Mouse (Mus musculus): Measurements from ENCODE around the gene Zfp335. TPM values are rescaled to one million over a fixed set of nuclear protein-coding genes. Genes with fewer than 3 reads are reported as not detected.

Gene Zfp335
- total and polyA plus RNA-seq, 3 experiments, result 5.2 to 16.5 (median 12.0) TPM

GRCm38 (mm10) chr2:164873621-164874020, 37.9 kb downstream of the Zfp335 start:
- H3K27me3 ChIP-seq (replicated peaks), result no peaks in the 10 kb centered on the region
- H3K9ac ChIP-seq (ENCODE audit: insufficient read depth, low read depth), result no peak overlapping the region
- dilution Hi-C loops (cut with MboI; ENCODE audit: extremely low pct_ligation_motif_present, extremely low pct_unique_long_range_greater_than_20kb, low sequenced_read_pairs) (no loop called here), in situ Hi-C loops (cut with MboI; ENCODE audit: low pct_ligation_motif_present, low pct_unique_long_range_greater_than_20kb, low sequenced_read_pairs) (no loop called here)
- H3K36me3 ChIP-seq (replicated peaks in 1 of 2; ENCODE audit: control insufficient read depth in 1 of 2, insufficient read depth in 1 of 2, low read length in 1 of 2), result peaks cover 0 to 4% of the 10 kb centered on the region in 2 experiments
- no peaks in the 10 kb centered on the region for H3K79me2 ChIP-seq (replicated peaks; ENCODE audit: control insufficient read depth, extremely low read depth, insufficient read depth, poor library complexity, severe bottlenecking)
- no peak for DNase-seq (ENCODE audit: extremely low read depth)
- peaks cover 0 to 9% of the 10 kb centered on the region in 2 experiments; a peak in 2 of 4 replicates for H3K4me1 ChIP-seq (ENCODE audit: control insufficient read depth in 1 of 2, insufficient read depth in 2 of 2)
- peaks cover 16% of the 10 kb centered on the region for H3K9me3 ChIP-seq (replicated peaks; ENCODE audit: low read length)
- H3K4me2 ChIP-seq (ENCODE audit: insufficient read depth, low read depth, poor library complexity, severe bottlenecking), result no peak overlapping the region
- no peak overlapping the region for H3K4me3 ChIP-seq (replicated peaks in 1 of 3; ENCODE audit: low read depth in 2 of 3, low read length in 2 of 3, poor library complexity in 1 of 3)
- H3K27ac ChIP-seq (ENCODE audit: insufficient read depth, low read depth), result no peak overlapping the region
- no peak for TF ChIP-seq SIN3A (IDR thresholded peaks at IDR 0.05; ENCODE audit: low read length)
- TF ChIP-seq E2F4 (IDR thresholded peaks at IDR 0.05; ENCODE audit: insufficient replicate concordance, low read depth, low read length), result no peak
- no peak for TF ChIP-seq MAX (IDR thresholded peaks at IDR 0.05; ENCODE audit: low read length)
- no peak for TF ChIP-seq HCFC1 (IDR thresholded peaks at IDR 0.05; ENCODE audit: low read depth, low read length)
- TF ChIP-seq MXI1 (IDR thresholded peaks at IDR 0.05; ENCODE audit: low read depth, low read length), result no peak
- no peak for TF ChIP-seq CHD2 (IDR thresholded peaks at IDR 0.05; ENCODE audit: low read length)
- TF ChIP-seq TBP (conservative IDR thresholded peaks at IDR 0.05; ENCODE audit: low read depth, low read length), result no peak
- TF ChIP-seq BHLHE40 (IDR thresholded peaks at IDR 0.05; ENCODE audit: low read depth, low read length), result no peak
- no peak for TF ChIP-seq RAD21 (IDR thresholded peaks at IDR 0.05; ENCODE audit: low read depth, low read length)
- no peak for TF ChIP-seq JUN (IDR thresholded peaks at IDR 0.05; ENCODE audit: insufficient read depth, low read depth, low read length)
- TF ChIP-seq CTCF (conservative IDR thresholded peaks at IDR 0.05 in 1 of 2, IDR thresholded peaks at IDR 0.05 in 1 of 2; ENCODE audit: low read depth in 2 of 2, low read length in 2 of 2), result no peak
- TF ChIP-seq POLR2AphosphoS2 (IDR thresholded peaks at IDR 0.05; ENCODE audit: low read depth, low read length), result no peak
- no peak for TF ChIP-seq USF2 (conservative IDR thresholded peaks at IDR 0.05; ENCODE audit: low read depth, low read length)
- no peak for TF ChIP-seq MAFK (IDR thresholded peaks at IDR 0.05; ENCODE audit: insufficient replicate concordance, low read length)
- TF ChIP-seq POLR2A (IDR thresholded peaks at IDR 0.05; ENCODE audit: low read depth, low read length), result no peak
- no peak for TF ChIP-seq NRF1 (IDR thresholded peaks at IDR 0.05; ENCODE audit: low read depth, low read length)

- TF ChIP-seq UBTF (IDR thresholded peaks at IDR 0.05; ENCODE audit: low read depth, low read length), result no peak
- no peaks in the 10 kb centered on the region for H3K27me3 ChIP-seq (replicated peaks)
- DNase-seq (ENCODE audit: extremely low read depth), result no peak
- H3K9ac ChIP-seq (ENCODE audit: insufficient read depth, low read depth), result no peak overlapping the region
- in situ Hi-C loops (cut with MboI; ENCODE audit: low pct_ligation_motif_present, low pct_unique_long_range_greater_than_20kb, low sequenced_read_pairs), result no loop called here
- no peaks in the 10 kb centered on the region for H3K36me3 ChIP-seq (replicated peaks in 1 of 2; ENCODE audit: control insufficient read depth in 1 of 2, insufficient read depth in 1 of 2, low read length in 1 of 2)
- H3K9me3 ChIP-seq (replicated peaks; ENCODE audit: low read length), result peaks cover 32% of the 10 kb centered on the region
- H3K4me1 ChIP-seq (ENCODE audit: control insufficient read depth in 1 of 2, insufficient read depth in 2 of 2), result 0 out of 4 replicates have a peak, but pooled peaks cover 0 to 7% of the 10 kb centered on the region in 2 experiments
- H3K4me3 ChIP-seq (replicated peaks in 1 of 3; ENCODE audit: low read depth in 2 of 3, low read length in 2 of 3, poor library complexity in 1 of 3), result no peak overlapping the region
- no peak overlapping the region for H3K4me2 ChIP-seq (ENCODE audit: insufficient read depth, low read depth, poor library complexity, severe bottlenecking)
- dilution Hi-C loops (cut with MboI; ENCODE audit: extremely low pct_ligation_motif_present, extremely low pct_unique_long_range_greater_than_20kb, low sequenced_read_pairs), result no loop called here
- no peak overlapping the region for H3K27ac ChIP-seq (ENCODE audit: insufficient read depth, low read depth)
- H3K79me2 ChIP-seq (replicated peaks; ENCODE audit: control insufficient read depth, extremely low read depth, insufficient read depth, poor library complexity, severe bottlenecking), result no peaks in the 10 kb centered on the region
Measured at GRCm38 (mm10) chr2:164871602-164872303, 39.8 kb downstream of the Zfp335 start.
